Mouse (Mus musculus) small intestine, adult 2 months (tissue): ENCODE data around the gene Hoxc5.

Experiments
- CTCF ChIP-seq: fragments of 200-500 bp; IDR thresholded peaks from 2 replicates; pipeline ENCODE4 v1.5.1; 2012; ENCODE audit warnings: low read depth, mild to moderate bottlenecking, control low read depth, inconsistent platforms, low read length, moderate library complexity, mixed read lengths; ENCODE audit not compliant: insufficient replicate concordance, insufficient read length; ENCODE audit errors: extremely low read depth
- POLR2A ChIP-seq: fragments of 200-500 bp; IDR thresholded peaks from 2 replicates; pipeline ENCODE4 v1.6.1; 2012; ENCODE audit warnings: low read depth, mild to moderate bottlenecking, control low read depth, inconsistent platforms, low read length, moderate library complexity

DNA sequence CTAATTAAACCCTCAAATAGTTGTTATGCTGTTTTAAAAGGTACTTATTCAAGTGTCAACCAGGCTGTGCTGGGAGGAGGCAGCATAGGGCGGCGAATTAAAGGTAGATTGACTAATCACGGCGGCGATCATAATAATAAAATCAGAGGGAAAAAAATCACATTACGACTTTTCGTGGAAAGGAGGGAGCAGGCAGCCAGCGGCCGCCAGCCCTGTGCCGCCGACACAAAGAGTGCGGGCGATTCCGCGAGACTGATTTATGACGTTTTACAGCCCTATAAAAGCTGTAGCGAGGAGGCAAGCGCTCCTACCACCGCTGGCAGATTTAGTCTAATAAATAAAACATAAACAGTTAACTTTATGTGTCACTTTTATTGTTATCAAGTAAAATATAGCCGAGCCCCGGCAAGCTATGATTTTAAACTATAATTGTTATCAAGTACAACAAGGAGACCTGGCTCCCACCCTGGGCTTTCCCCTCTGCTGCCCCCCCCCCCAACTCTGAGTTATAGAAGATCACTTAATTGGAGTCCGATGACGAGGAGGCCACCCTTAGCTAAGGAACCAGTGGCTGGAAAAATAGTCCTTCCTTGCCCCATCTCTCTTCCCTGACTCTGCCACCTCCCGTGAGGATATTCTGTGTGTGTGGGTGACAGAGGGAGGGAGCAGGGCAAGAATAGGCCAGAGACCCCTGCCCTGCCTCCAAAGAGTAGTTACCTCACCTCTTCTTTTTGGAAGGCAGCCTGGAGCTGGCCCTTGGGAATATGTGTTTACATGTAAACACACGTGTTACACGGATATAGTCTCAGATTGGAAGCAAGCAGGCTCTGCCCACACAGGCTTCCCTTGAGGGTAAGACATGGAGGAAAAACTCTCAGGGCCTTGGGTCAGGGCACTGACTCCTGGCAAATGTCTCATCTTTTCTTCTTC, 65.7 kb downstream of the Hoxc5 start:
- TF ChIP-seq CTCF (no peak), POLR2A (no peak)
